Mouse (Mus musculus) CH12.LX (cell line): ENCODE measurements around the gene Proca1. TPM values are rescaled to one million over a fixed set of nuclear protein-coding genes. Genes with fewer than 3 reads are reported as not detected.

Experiments used
- BHLHE40 ChIP-seq: IDR thresholded peaks from 2 replicates; pipeline ENCODE4 v1.6.1; 2011; ENCODE audit warnings: mild to moderate bottlenecking, low read depth, low read length, improper control_type of control experiment
- CHD1 ChIP-seq: IDR thresholded peaks from 2 replicates; pipeline ENCODE4 v1.6.1; 2012; ENCODE audit warnings: low read depth, low read length, improper control_type of control experiment, inconsistent platforms
- E2F4 ChIP-seq: IDR thresholded peaks from 2 replicates; pipeline ENCODE4 v1.6.1; 2011; ENCODE audit warnings: low read depth, low read length, improper control_type of control experiment; ENCODE audit not compliant: insufficient replicate concordance
- EP300 ChIP-seq: IDR thresholded peaks from 2 replicates; pipeline ENCODE4 v1.6.1; 2011; ENCODE audit warnings: low read length, improper control_type of control experiment
- ETS1 ChIP-seq: conservative IDR thresholded peaks from 2 replicates; pipeline ENCODE4 v1.6.1; 2012; ENCODE audit warnings: low read depth, mild to moderate bottlenecking, inconsistent platforms, low read length, improper control_type of control experiment, moderate library complexity
- GABPA ChIP-seq: IDR thresholded peaks from 2 replicates; pipeline ENCODE4 v1.6.1; 2012; ENCODE audit warnings: low read depth, low read length, improper control_type of control experiment, inconsistent platforms; ENCODE audit not compliant: insufficient replicate concordance
- MXI1 ChIP-seq: IDR thresholded peaks from 2 replicates; pipeline ENCODE4 v1.6.1; 2011; ENCODE audit warnings: mild to moderate bottlenecking, low read depth, low read length, improper control_type of control experiment
- NELFE ChIP-seq: IDR thresholded peaks from 2 replicates; pipeline ENCODE4 v1.6.1; 2011; ENCODE audit warnings: low read depth, low read length, improper control_type of control experiment
- SIN3A ChIP-seq: IDR thresholded peaks from 2 replicates; pipeline ENCODE4 v1.6.1; 2012; ENCODE audit warnings: low read length, improper control_type of control experiment, inconsistent platforms
- TBP ChIP-seq: conservative IDR thresholded peaks from 2 replicates; pipeline ENCODE4 v1.6.1; 2011; ENCODE audit warnings: low read depth, low read length, improper control_type of control experiment
- UBTF ChIP-seq: IDR thresholded peaks from 2 replicates; pipeline ENCODE4 v1.6.1; 2012; ENCODE audit warnings: low read depth, mild to moderate bottlenecking, inconsistent platforms, low read length, improper control_type of control experiment, moderate library complexity
- USF1 ChIP-seq: IDR thresholded peaks from 2 replicates; pipeline ENCODE4 v1.6.1; 2014; ENCODE audit warnings: low read depth, mild to moderate bottlenecking, inconsistent platforms, low read length, improper control_type of control experiment
- ZMIZ1 ChIP-seq: IDR thresholded peaks from 2 replicates; pipeline ENCODE4 v1.6.1; 2012; ENCODE audit warnings: low read depth, mild to moderate bottlenecking, inconsistent platforms, low read length, improper control_type of control experiment
- ZNF384 ChIP-seq: IDR thresholded peaks from 2 replicates; pipeline ENCODE4 v1.6.1; 2012; ENCODE audit warnings: low read depth, low read length, improper control_type of control experiment, inconsistent platforms
- polyA plus RNA-seq: library from polyadenylated mRNA; unstranded; fragments of >175 nt; gene quantifications from 2 replicates; pipeline ENCODE4 v1.2.1, GENCODE M21; 2012; ENCODE audit warnings: low read depth; ENCODE audit not compliant: insufficient read length
- total RNA-seq, 2 experiments: library from RNA; depleted of rRNA; stranded (reverse); fragments of 300-350 nt in 1 of 2; fragments of >200 nt in 1 of 2; gene quantifications; 2 replicates each; pipeline ENCODE4 v1.2.3; 2012 to 2014

Gene Proca1
- total and polyA plus RNA-seq, 3 experiments, result 0.40 TPM; not detected in 2

DNA sequence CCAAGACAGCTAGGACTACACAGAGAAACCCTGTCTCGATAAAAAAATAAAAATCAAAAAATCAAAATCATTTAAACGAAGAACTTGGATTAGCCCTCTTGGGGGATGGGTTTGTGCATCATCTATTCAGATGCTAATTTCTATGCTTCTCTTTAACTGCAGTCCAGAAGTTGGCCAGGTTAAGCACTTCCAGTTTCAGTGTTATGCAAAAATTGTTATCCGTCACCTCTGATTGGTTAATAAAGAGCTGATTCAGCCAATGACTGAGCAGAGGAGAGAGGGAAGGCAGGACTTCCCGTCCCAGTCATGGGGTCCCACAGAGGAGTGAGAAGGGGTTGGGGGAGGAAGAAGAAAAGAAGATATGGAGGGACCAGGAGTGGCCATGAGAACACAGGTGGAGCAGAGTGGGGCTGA, 54.5 kb downstream of the Proca1 start (continued):
- TF ChIP-seq ZMIZ1, result peak; percentile 71
- TF ChIP-seq EP300, result peak; percentile 56; the same call in 1 of the 2 replicates
- peak; percentile 83 for TF ChIP-seq SIN3A
- no peak for TF ChIP-seq E2F4
- TF ChIP-seq GABPA, result no peak
- no peak for TF ChIP-seq MXI1
- no peak; the same call in 1 of the 2 replicates for TF ChIP-seq ETS1
- TF ChIP-seq TBP, result peak; percentile 75
- no peak; the same call in 1 of the 2 replicates for TF ChIP-seq CHD1
- no peak for TF ChIP-seq UBTF
- TF ChIP-seq USF1, result no peak
- no peak for TF ChIP-seq ZNF384
- TF ChIP-seq BHLHE40, result no peak
- peak; percentile 63 for TF ChIP-seq NELFE

Other genes with a start within 250 kb of the Proca1 start
- 28.4 and 30.5 TPM in 2 replicates for gene Phf12, start 210.6 kb upstream of the Proca1 start, total RNA-seq (2012; rRNA removed)
- 10.7 and 12.2 TPM in 2 replicates for gene Phf12, start 210.6 kb upstream of the Proca1 start, total RNA-seq (2014; rRNA removed)
- gene Phf12, start 210.6 kb upstream of the Proca1 start, polyA plus RNA-seq, result 59.7 and 61.8 TPM in 2 replicates
- gene Dhrs13, start 161.1 kb upstream of the Proca1 start, total RNA-seq (2012; rRNA removed), result 37.7 and 39.0 TPM in 2 replicates
- 33.6 and 33.7 TPM in 2 replicates for gene Dhrs13, start 161.1 kb upstream of the Proca1 start, total RNA-seq (2014; rRNA removed)
- gene Dhrs13, start 161.1 kb upstream of the Proca1 start, polyA plus RNA-seq, result 20.9 and 21.6 TPM in 2 replicates
- 10.1 and 14.7 TPM in 2 replicates for gene Flot2, start 155.5 kb upstream of the Proca1 start, total RNA-seq (2012; rRNA removed)
- gene Flot2, start 155.5 kb upstream of the Proca1 start, total RNA-seq (2014; rRNA removed), result 4.3 and 5.2 TPM in 2 replicates
- 13.1 and 13.4 TPM in 2 replicates for gene Flot2, start 155.5 kb upstream of the Proca1 start, polyA plus RNA-seq
- gene Eral1, start 113.0 kb upstream of the Proca1 start, total RNA-seq (2012; rRNA removed), result 40.5 and 41.5 TPM in 2 replicates
- gene Eral1, start 113.0 kb upstream of the Proca1 start, total RNA-seq (2014; rRNA removed), result 41.5 and 43.2 TPM in 2 replicates
- gene Eral1, start 113.0 kb upstream of the Proca1 start, polyA plus RNA-seq, result 37.8 and 39.1 TPM in 2 replicates
- gene Fam222b, start 98.7 kb upstream of the Proca1 start, total RNA-seq (2012; rRNA removed), result 8.7 and 10.0 TPM in 2 replicates
- 3.9 and 5.9 TPM in 2 replicates for gene Fam222b, start 98.7 kb upstream of the Proca1 start, total RNA-seq (2014; rRNA removed)
- 26.8 and 34.4 TPM in 2 replicates for gene Fam222b, start 98.7 kb upstream of the Proca1 start, polyA plus RNA-seq
- gene Traf4, start 27.8 kb upstream of the Proca1 start, total RNA-seq (2012; rRNA removed), result 47.9 and 55.9 TPM in 2 replicates
- 17.1 and 20.8 TPM in 2 replicates for gene Traf4, start 27.8 kb upstream of the Proca1 start, total RNA-seq (2014; rRNA removed)
- 52.9 and 68.7 TPM in 2 replicates for gene Traf4, start 27.8 kb upstream of the Proca1 start, polyA plus RNA-seq
- gene Nek8, start 16.7 kb upstream of the Proca1 start, total RNA-seq (2012; rRNA removed), result 6.7 and 7.4 TPM in 2 replicates
- 6.1 and 7.1 TPM in 2 replicates for gene Nek8, start 16.7 kb upstream of the Proca1 start, total RNA-seq (2014; rRNA removed)
- gene Nek8, start 16.7 kb upstream of the Proca1 start, polyA plus RNA-seq, result 8.3 and 9.9 TPM in 2 replicates
- gene Tlcd1, start 16.7 kb upstream of the Proca1 start, total RNA-seq (2012; rRNA removed), result 16.4 and 20.3 TPM in 2 replicates
- 18.2 and 20.3 TPM in 2 replicates for gene Tlcd1, start 16.7 kb upstream of the Proca1 start, total RNA-seq (2014; rRNA removed)
- 15.6 and 19.1 TPM in 2 replicates for gene Tlcd1, start 16.7 kb upstream of the Proca1 start, polyA plus RNA-seq
- 3,714 and 3,939 TPM in 2 replicates for gene Rpl23a, start 9.8 kb upstream of the Proca1 start, total RNA-seq (2012; rRNA removed)
- gene Rpl23a, start 9.8 kb upstream of the Proca1 start, total RNA-seq (2014; rRNA removed), result 3,235 and 3,361 TPM in 2 replicates
- gene Rpl23a, start 9.8 kb upstream of the Proca1 start, polyA plus RNA-seq, result 2,992 and 3,119 TPM in 2 replicates
- 0.17 and 0.25 TPM in 2 replicates for gene Rab34, start 5.0 kb upstream of the Proca1 start, total RNA-seq (2012; rRNA removed)
- gene Rab34, start 5.0 kb upstream of the Proca1 start, total RNA-seq (2014; rRNA removed), result 0.50 TPM in 1 of 2 replicates, not detected in the other
- 0.49 and 1.4 TPM in 2 replicates for gene Rab34, start 5.0 kb upstream of the Proca1 start, polyA plus RNA-seq
- gene Sdf2, start 52.4 kb downstream of the Proca1 start, total RNA-seq (2012; rRNA removed), result 95.4 and 119 TPM in 2 replicates
- 89.1 and 93.0 TPM in 2 replicates for gene Sdf2, start 52.4 kb downstream of the Proca1 start, total RNA-seq (2014; rRNA removed)
- 61.4 and 62.8 TPM in 2 replicates for gene Sdf2, start 52.4 kb downstream of the Proca1 start, polyA plus RNA-seq
- gene Supt6, start 52.6 kb downstream of the Proca1 start, total RNA-seq (2012; rRNA removed), result 65.5 and 71.0 TPM in 2 replicates
- 29.7 and 30.4 TPM in 2 replicates for gene Supt6, start 52.6 kb downstream of the Proca1 start, total RNA-seq (2014; rRNA removed)
- gene Supt6, start 52.6 kb downstream of the Proca1 start, polyA plus RNA-seq, result 99.9 and 104 TPM in 2 replicates
- 89.3 and 108 TPM in 2 replicates for gene 2610507B11Rik, start 68.4 kb downstream of the Proca1 start, total RNA-seq (2012; rRNA removed)
- gene 2610507B11Rik, start 68.4 kb downstream of the Proca1 start, total RNA-seq (2014; rRNA removed), result 55.8 and 58.9 TPM in 2 replicates
- gene 2610507B11Rik, start 68.4 kb downstream of the Proca1 start, polyA plus RNA-seq, result 96.9 and 97.9 TPM in 2 replicates
- 1.1 and 1.3 TPM in 2 replicates for gene BC030499, start 97.4 kb downstream of the Proca1 start, total RNA-seq (2012; rRNA removed)
- 0.70 and 0.81 TPM in 2 replicates for gene BC030499, start 97.4 kb downstream of the Proca1 start, total RNA-seq (2014; rRNA removed)
- gene BC030499, start 97.4 kb downstream of the Proca1 start, polyA plus RNA-seq, result 1.3 and 1.4 TPM in 2 replicates
- 57.0 and 57.2 TPM in 2 replicates for gene Spag5, start 108.1 kb downstream of the Proca1 start, total RNA-seq (2012; rRNA removed)
- 47.7 and 50.4 TPM in 2 replicates for gene Spag5, start 108.1 kb downstream of the Proca1 start, total RNA-seq (2014; rRNA removed)
- gene Spag5, start 108.1 kb downstream of the Proca1 start, polyA plus RNA-seq, result 81.8 and 92.3 TPM in 2 replicates
- 23.6 and 90.2 TPM in 2 replicates for gene Aldoc, start 129.6 kb downstream of the Proca1 start, total RNA-seq (2012; rRNA removed)
- 96.5 and 119 TPM in 2 replicates for gene Aldoc, start 129.6 kb downstream of the Proca1 start, total RNA-seq (2014; rRNA removed)
- 20.4 and 25.0 TPM in 2 replicates for gene Aldoc, start 129.6 kb downstream of the Proca1 start, polyA plus RNA-seq
- gene Pigs, start 135.0 kb downstream of the Proca1 start, total RNA-seq (2012; rRNA removed), result 51.2 and 53.1 TPM in 2 replicates
- gene Pigs, start 135.0 kb downstream of the Proca1 start, total RNA-seq (2014; rRNA removed), result 25.7 and 26.3 TPM in 2 replicates
- 51.8 and 65.4 TPM in 2 replicates for gene Pigs, start 135.0 kb downstream of the Proca1 start, polyA plus RNA-seq
- 80.5 and 81.6 TPM in 2 replicates for gene Unc119, start 150.1 kb downstream of the Proca1 start, total RNA-seq (2012; rRNA removed)
- 197 and 227 TPM in 2 replicates for gene Unc119, start 150.1 kb downstream of the Proca1 start, total RNA-seq (2014; rRNA removed)
- gene Unc119, start 150.1 kb downstream of the Proca1 start, polyA plus RNA-seq, result 146 and 173 TPM in 2 replicates
- gene Foxn1, start 193.2 kb downstream of the Proca1 start, total RNA-seq (2012; rRNA removed), result not detected in 2 replicates
- gene Foxn1, start 193.2 kb downstream of the Proca1 start, total RNA-seq (2014; rRNA removed), result not detected in 2 replicates
- not detected in 2 replicates for gene Foxn1, start 193.2 kb downstream of the Proca1 start, polyA plus RNA-seq
- not detected in 2 replicates for gene Slc13a2, start 228.8 kb downstream of the Proca1 start, total RNA-seq (2012; rRNA removed)
- not detected in 2 replicates for gene Slc13a2, start 228.8 kb downstream of the Proca1 start, total RNA-seq (2014; rRNA removed)
- gene Slc13a2, start 228.8 kb downstream of the Proca1 start, polyA plus RNA-seq, result not detected in 2 replicates